Mouse (Mus musculus) adrenal gland, adult 18-20 months (tissue): ENCODE results near the gene Cacng8. TPM values are rescaled to one million over a fixed set of nuclear protein-coding genes. Genes with fewer than 3 reads are reported as not detected.

Experiments used
- microRNA-seq, 2 experiments: library from miRNA; unstranded; fragments of <30 nt; microRNA quantifications; one replicate each; pipeline ENCODE4 v1.2.0; 2021; ENCODE audit warnings: borderline number of aligned reads in 2 of 2
- total RNA-seq, 2 experiments: library from RNA; stranded (reverse); gene quantifications; 1 replicate in 1 of 2; 2 replicates in 1 of 2; pipeline ENCODE4 v1.2.3; 2021

Gene Cacng8
- total RNA-seq, 2 experiments from 2014 or later, result 1.7 to 3.5 TPM

Small RNA genes lying within 50 kb of the gene (microRNA-seq; reads per million reads assigned to microRNA genes)
- gene Gm23450, result 35.9 to 63.7 reads per million in 2 experiments

Other genes with a start within 250 kb of the Cacng8 start
- gene AU018091, start 221.5 kb upstream of the Cacng8 start, total RNA-seq, result not detected
- gene Nlrp12, start 140.9 kb upstream of the Cacng8 start, total RNA-seq, result under 1 TPM in 1 of 2 experiments, not detected in 1; 0.20 TPM
- gene Myadm, start 101.6 kb upstream of the Cacng8 start, total RNA-seq, result 10 to 100 TPM; 55.9 to 68.6 TPM
- gene Prkcg, start 101.5 kb upstream of the Cacng8 start, total RNA-seq, result 1 to 10 TPM in 1 of 2 experiments, under 1 TPM in 1; 0.36 to 1.1 TPM
- gene Cacng7, start 57.7 kb upstream of the Cacng8 start, total RNA-seq, result 10 to 100 TPM in 1 of 2 experiments, 1 to 10 TPM in 1; 8.9 to 16.6 TPM
- not detected for gene Cacng6, start 33.5 kb downstream of the Cacng8 start, total RNA-seq
- gene Tarm1, start 111.9 kb downstream of the Cacng8 start, total RNA-seq, result 1 to 10 TPM in 1 of 2 experiments, under 1 TPM in 1; 0.70 to 1.7 TPM
- under 1 TPM; 0.22 to 0.30 TPM for gene Oscar, start 225.5 kb downstream of the Cacng8 start, total RNA-seq
- 100 to 1,000 TPM; 743 to 913 TPM for gene Ndufa3, start 226.7 kb downstream of the Cacng8 start, total RNA-seq
- gene Tfpt, start 239.2 kb downstream of the Cacng8 start, total RNA-seq, result 10 to 100 TPM; 19.0 to 27.7 TPM
- 10 to 100 TPM; 34.4 to 37.6 TPM for gene Prpf31, start 239.3 kb downstream of the Cacng8 start, total RNA-seq